Mouse (Mus musculus) megakaryocyte-erythroid progenitor cell, adult 5 weeks (primary cell): Measurements from ENCODE around the gene Trpm2. TPM values are rescaled to one million over a fixed set of nuclear protein-coding genes. Genes with fewer than 3 reads are reported as not detected.

Experiments used
- polyA plus RNA-seq: library from polyadenylated mRNA; stranded (reverse); fragments of >175 nt; gene quantifications from 2 replicates; pipeline ENCODE4 v1.2.3, GENCODE M21; 2012

Trpm2 gene
- 1.8 and 3.2 TPM in 2 replicates for polyA plus RNA-seq

DNA sequence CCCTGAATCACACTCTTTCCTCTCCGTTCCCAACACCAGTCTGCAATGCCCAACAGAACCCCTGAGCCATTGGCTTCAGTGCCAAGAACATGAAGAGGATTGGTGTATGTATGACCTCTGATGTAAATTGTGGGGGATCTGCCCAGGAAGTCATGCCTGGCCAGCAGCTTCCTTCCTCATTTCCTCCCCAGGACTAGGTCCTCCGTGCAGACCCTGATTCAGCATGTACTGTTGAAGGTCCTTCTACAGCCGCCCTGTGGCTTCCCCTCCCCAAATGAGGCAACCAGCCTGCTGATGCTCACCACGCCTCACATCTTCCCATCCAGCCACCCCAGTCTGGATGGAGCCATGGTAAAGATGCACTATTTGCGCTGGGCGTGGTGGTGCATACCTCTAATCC is at the start of gene Trpm2:
TSS of gene Trpm2 (minus strand) at position 83 of the 400 bp plus-strand sequence.

DNA sequence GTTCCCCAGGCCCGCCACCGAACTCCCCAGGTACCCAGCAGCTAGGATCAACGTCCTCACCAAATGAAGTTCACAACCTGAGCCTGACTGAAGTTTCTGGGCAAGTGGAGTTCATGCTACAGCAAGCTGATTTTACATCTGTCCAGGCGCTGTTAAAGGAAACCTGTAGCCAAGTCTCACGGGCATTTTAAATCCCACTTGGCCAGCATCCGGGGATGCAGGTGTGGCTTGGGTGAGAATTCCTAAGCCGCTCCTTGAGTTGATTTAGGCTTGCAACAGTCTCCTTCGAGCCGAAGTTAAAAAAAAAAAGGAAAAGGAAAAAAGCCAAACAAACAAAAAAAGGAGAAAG is 39.6 kb upstream of the Trpm2 start, which contains the start of gene Pfkl:
TSS of gene Pfkl (minus strand) at position 139 of the 349 bp plus-strand sequence.

DNA sequence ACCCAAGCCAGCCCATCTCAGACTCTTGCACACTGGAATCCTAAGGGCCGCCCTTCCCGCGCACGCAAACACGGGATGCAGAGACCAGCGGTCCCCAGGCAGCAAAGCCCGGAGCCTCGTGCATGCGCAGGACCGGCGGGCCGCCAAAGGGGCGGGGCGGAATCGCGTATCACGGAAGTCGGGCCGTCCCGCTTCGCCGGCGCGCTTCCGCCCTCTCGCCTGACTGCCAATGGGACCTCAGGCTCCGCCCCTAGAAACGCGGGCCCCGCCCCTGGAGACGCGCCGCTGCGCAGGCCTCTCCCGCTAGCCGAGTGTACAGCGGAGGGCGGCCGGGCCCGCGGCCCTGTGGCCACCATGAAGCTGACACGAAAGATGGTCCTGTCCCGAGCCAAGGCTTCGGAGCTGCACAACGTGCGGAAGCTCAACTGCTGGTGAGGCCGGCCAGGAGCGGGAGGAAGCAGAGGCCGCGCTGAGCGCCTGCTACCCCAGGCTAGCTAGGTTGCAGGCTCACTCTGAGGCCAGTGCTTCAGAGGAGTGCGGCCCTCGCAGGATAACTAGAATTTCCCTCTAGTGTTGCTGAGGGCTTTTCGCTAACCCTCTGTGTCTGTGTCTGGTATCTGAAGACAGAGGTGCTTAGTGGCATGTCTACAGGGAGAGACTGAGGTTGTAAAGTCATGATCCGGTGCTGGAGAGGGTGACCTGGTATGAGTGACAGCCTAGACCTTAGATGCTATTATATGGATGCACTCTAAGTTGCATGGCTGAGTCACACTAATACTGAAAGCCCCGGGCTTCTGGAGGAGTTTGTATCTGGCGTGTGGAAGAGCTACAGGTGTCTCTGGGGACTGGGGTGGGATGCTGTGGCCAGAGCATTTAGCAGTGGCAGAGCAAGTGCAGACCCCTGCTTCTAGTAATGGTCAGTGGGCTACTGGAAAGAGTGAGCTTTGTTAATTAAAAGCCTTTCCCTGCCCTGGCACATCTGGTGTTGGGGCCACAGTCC is 8.3 kb upstream of the Trpm2 start, which contains the start of gene 1810043G02Rik:
TSS of gene 1810043G02Rik (plus strand) at position 174 of the 1,000 bp plus-strand sequence.

DNA sequence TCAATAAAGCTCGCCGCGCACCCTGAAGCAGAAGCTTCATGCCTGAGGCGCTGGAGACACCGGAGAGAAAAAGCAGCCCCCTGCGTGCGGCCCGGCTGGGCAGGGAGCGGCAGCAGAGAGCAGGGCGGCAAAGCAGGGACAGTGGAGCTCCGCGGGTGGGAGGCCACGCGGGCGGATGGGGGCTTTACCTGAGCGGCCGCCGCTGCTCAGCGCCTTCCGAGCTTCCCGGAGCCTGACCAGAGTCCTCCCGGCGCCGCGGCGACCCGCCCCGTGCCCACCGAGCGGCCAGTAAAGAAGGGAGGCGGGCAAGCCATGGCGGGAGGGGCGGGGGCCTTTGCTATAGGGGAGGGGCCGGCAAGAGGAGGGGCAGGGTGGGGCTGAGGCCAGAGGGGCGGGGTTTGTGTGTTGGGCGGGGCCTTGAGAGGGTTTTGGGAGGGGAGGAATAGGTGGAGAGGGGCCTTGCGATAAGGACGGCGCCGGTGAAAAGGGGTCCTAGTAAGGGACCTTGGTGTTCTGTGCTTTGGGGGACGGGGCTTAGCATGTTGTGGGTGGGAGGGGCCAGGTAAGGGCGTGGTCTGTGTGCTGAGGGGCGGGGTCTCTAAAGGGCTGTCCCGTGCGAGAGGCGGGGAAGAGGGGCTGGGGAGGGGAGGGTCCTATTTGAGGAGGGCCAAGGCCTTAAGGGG is 68.0 kb downstream of the Trpm2 start, which contains the start of gene Lrrc3:
TSS of gene Lrrc3 (minus strand) at position 326 of the 683 bp plus-strand sequence.

DNA sequence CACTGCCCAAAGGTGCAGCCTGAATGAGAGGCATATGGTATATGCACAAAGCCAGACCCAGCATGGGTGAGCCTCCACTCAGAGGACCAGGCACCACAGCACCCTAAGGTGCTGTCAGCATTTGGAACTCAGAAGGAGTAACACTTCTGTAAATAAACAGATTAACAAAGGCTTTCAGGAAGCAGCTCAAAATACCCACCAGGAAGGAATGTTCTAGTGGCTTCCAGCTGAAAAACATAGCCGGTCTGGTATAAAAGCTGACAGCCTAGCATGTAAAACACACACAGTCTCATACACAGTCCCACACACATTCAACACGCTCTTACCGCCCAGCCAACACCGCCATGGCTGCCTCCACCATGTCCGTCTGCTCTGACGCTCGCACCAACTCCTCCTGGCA is 108.7 kb downstream of the Trpm2 start, which contains the start of gene Gm3285:
TSS of gene Gm3285 (plus strand) at position 301 of the 400 bp plus-strand sequence.

Other genes with a start within 250 kb of the Trpm2 start
- not detected in 2 replicates for gene Krtap12-1, start 250.0 kb downstream of the Trpm2 start, polyA plus RNA-seq
- not detected in 2 replicates for gene Gm10100, start 244.1 kb downstream of the Trpm2 start, polyA plus RNA-seq
- not detected in 2 replicates for gene Gm18596, start 227.9 kb downstream of the Trpm2 start, polyA plus RNA-seq
- gene Gm9736, start 219.2 kb downstream of the Trpm2 start, polyA plus RNA-seq: not detected in 2 replicates
- gene Gm3233, start 210.9 kb downstream of the Trpm2 start, polyA plus RNA-seq: not detected in 2 replicates
- gene Gm3238, start 199.2 kb downstream of the Trpm2 start, polyA plus RNA-seq: not detected in 2 replicates
- gene Gm7138, start 193.6 kb downstream of the Trpm2 start, polyA plus RNA-seq: not detected in 2 replicates
- not detected in 2 replicates for gene Gm3250, start 188.0 kb downstream of the Trpm2 start, polyA plus RNA-seq
- gene Gm7137, start 182.4 kb downstream of the Trpm2 start, polyA plus RNA-seq: not detected in 2 replicates
- gene Gm9639, start 175.5 kb downstream of the Trpm2 start, polyA plus RNA-seq: not detected in 2 replicates
- gene Gm19668, start 171.4 kb downstream of the Trpm2 start, polyA plus RNA-seq: not detected in 2 replicates
- not detected in 2 replicates for gene Gm9507, start 158.7 kb downstream of the Trpm2 start, polyA plus RNA-seq
- not detected in 2 replicates for gene Gm2696, start 155.9 kb downstream of the Trpm2 start, polyA plus RNA-seq
- not detected in 2 replicates for gene Krtap10-4, start 143.5 kb downstream of the Trpm2 start, polyA plus RNA-seq
- not detected in 2 replicates for gene Krtap10-10, start 134.6 kb downstream of the Trpm2 start, polyA plus RNA-seq
- not detected in 2 replicates for gene Gm36176, start 123.8 kb downstream of the Trpm2 start, polyA plus RNA-seq
- gene Gm10318, start 117.7 kb downstream of the Trpm2 start, polyA plus RNA-seq: 0.12 TPM in 1 of 2 replicates, not detected in the other
- not detected in 2 replicates for gene Gm3285, start 108.6 kb downstream of the Trpm2 start, polyA plus RNA-seq
- gene Lrrc3, start 68.0 kb downstream of the Trpm2 start, polyA plus RNA-seq: 0.07 and 0.10 TPM in 2 replicates
- gene 1810043G02Rik, start 8.0 kb upstream of the Trpm2 start, polyA plus RNA-seq: 31.2 and 32.5 TPM in 2 replicates
- gene Pfkl, start 39.5 kb upstream of the Trpm2 start, polyA plus RNA-seq: 92.4 and 96.4 TPM in 2 replicates
- 0.25 and 0.51 TPM in 2 replicates for gene Dnmt3l, start 71.4 kb upstream of the Trpm2 start, polyA plus RNA-seq
- 0.47 and 0.55 TPM in 2 replicates for gene Aire, start 73.0 kb upstream of the Trpm2 start, polyA plus RNA-seq
- 4.8 and 8.0 TPM in 2 replicates for gene Icosl, start 98.7 kb upstream of the Trpm2 start, polyA plus RNA-seq
- 76.0 and 80.9 TPM in 2 replicates for gene D10Jhu81e, start 199.2 kb upstream of the Trpm2 start, polyA plus RNA-seq
- 10.7 and 11.2 TPM in 2 replicates for gene Pwp2, start 214.6 kb upstream of the Trpm2 start, polyA plus RNA-seq